Mouse (Mus musculus) hindbrain, postnatal 0 days (tissue): ENCODE measurements around the gene Limk1. TPM values are rescaled to one million over a fixed set of nuclear protein-coding genes. Genes with fewer than 3 reads are reported as not detected.

Experiments
- ATAC-seq: fragments of 200-750 bp; cut with Nextera tagmentation; 2 replicates; pipeline ENCODE4 v1.8.0; 2017; ENCODE audit warnings: mild to moderate bottlenecking, moderate TSS enrichment, moderate library complexity
- DNase-seq: peaks from one replicate; pipeline ENCODE4 v3.0.0-alpha.2; 2015; ENCODE audit warnings: low spot score
- H3K27ac ChIP-seq: fragments of 300-500 bp; sonication (generic); 2 replicates; pipeline ENCODE4 v1.5.1; 2014; ENCODE audit warnings: mild to moderate bottlenecking
- H3K27me3 ChIP-seq: fragments of 300-500 bp; sonication (generic); 2 replicates; pipeline ENCODE4 v1.6.1; 2014; ENCODE audit warnings: low read length, mixed read lengths; ENCODE audit not compliant: insufficient read depth
- H3K36me3 ChIP-seq: fragments of 300-500 bp; sonication (generic); 2 replicates; pipeline ENCODE4 v1.6.1; 2014; ENCODE audit warnings: low read length, mixed read lengths; ENCODE audit not compliant: insufficient read depth
- H3K4me1 ChIP-seq: fragments of 300-500 bp; sonication (generic); 2 replicates; pipeline ENCODE4 v1.6.1; 2014; ENCODE audit warnings: antibody characterized with exemption, low read length, mixed read lengths; ENCODE audit not compliant: insufficient read depth
- H3K4me2 ChIP-seq: fragments of 300-500 bp; sonication (generic); 2 replicates; pipeline ENCODE4 v1.6.1; 2014; ENCODE audit warnings: low read depth, mild to moderate bottlenecking, low read length, moderate library complexity, mixed read lengths
- H3K4me3 ChIP-seq: fragments of 300-500 bp; sonication (generic); 2 replicates; pipeline ENCODE4 v1.5.1; 2014; ENCODE audit warnings: low read length
- H3K9ac ChIP-seq: fragments of 300-500 bp; sonication (generic); replicated peaks from 2 replicates; pipeline ENCODE4 v1.6.1; 2014; ENCODE audit warnings: mild to moderate bottlenecking, low read length, moderate library complexity, mixed read lengths
- H3K9me3 ChIP-seq: fragments of 300-500 bp; sonication (generic); 2 replicates; pipeline ENCODE4 v1.6.1; 2016; ENCODE audit warnings: low read length, mixed read lengths
- CTCF ChIP-seq: IDR thresholded peaks from 2 replicates; pipeline ENCODE4 v1.5.1; 2016; ENCODE audit warnings: antibody characterized with exemption, control low read depth, low read depth
- WGBS: fragments of 180-500 bp; shearing (Covaris S2); extraction: QIAGEN DNeasy Blood & Tissue Kit; methylation state at CpG from one replicate; pipeline ENCODE4 v1.1.7; 2014; 5-methylcytosine and 5-hydroxymethylcytosine counted together
- polyA plus RNA-seq: library from polyadenylated mRNA; unstranded; fragments of >200 nt; fragmentation: Nextera tagmentation; extraction: Ambion mirVana; gene quantifications from 2 replicates; pipeline ENCODE4 v1.2.1, GENCODE M21; 2015
- total RNA-seq: library from RNA; depleted of rRNA; stranded (reverse); fragments of >200 nt; gene quantifications from 2 replicates; pipeline ENCODE4 v1.2.3, GENCODE M21; 2014; rRNA removed

Gene Limk1
- 89.7 and 90.6 TPM in 2 replicates for total RNA-seq
- polyA plus RNA-seq: 19.7 and 20.4 TPM in 2 replicates

GRCm38 (mm10) chr5:134688086-134688717, at the start of gene Limk1:
Gene Limk1, minus strand, starts transcription at chr5:134688598.
- Histone ChIP-seq H3K9ac (peak within 1 kb of the TSS; percentile 94), H3K36me3 (peaks cover 12% of the 10 kb centered on the region; the same call in 1 of the 2 replicates), H3K27ac (peak within 1 kb of the TSS; percentile 90), H3K9me3 (no peaks in the 10 kb centered on the region), H3K4me3 (peak within 1 kb of the TSS; percentile 90), H3K27me3 (no peaks in the 10 kb centered on the region), H3K4me2 (peak within 1 kb of the TSS; percentile 84), H3K4me1 (no peaks in the 10 kb centered on the region; the same call in 1 of the 2 replicates)
- ATAC-seq: peak; percentile 2; the same call in 1 of the 2 replicates
- no peak for TF ChIP-seq CTCF
- DNase-seq: no peak
- WGBS: under 1% methylated on average over 32 of the region's 69 CpGs

DNA sequence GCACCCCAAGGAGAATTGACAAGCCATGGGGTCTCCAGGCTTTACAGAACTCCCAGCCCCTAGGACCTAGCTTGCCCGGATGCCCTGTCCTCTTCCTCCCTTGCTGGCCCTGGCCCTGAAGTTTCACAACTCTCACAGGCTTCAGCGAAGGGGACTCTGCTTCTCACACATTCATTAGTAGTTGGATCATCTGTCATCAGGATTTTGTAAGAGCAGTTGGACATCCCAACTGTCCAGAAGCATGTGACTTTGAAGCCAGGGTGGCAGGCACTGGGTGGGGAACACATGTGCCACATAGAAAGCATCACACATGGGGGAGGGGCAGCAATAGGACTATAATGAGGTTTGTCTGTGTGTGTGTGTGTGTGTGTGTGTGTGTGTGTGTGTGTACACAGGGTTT, 46.5 kb upstream of the Limk1 start:
- no peak for ATAC-seq
- no peaks in the 10 kb centered on the region for H3K27me3 ChIP-seq

DNA sequence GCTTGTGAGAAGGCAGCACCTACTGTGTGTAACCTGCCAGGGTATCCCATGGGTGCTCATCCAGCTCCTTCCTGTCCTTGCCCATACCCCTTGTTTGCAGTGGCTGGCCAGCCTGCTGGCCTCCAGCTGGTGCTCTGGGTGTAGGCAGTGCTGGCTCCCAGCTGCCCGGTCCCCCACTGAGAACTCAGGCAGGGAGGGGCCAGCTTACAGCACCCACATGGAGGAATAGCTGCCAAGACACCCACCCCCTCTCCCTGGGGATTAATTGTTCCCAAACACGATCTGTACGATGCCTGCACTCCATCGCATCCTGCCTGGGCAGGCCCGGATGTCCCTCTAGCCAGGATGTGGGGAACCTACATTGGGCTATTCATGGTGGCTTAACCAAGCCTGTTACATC, 45.7 kb upstream of the Limk1 start:
- TF ChIP-seq CTCF: no peak
- Histone ChIP-seq H3K4me3 (no peak overlapping the region), H3K9ac (no peak overlapping the region), H3K27me3 (no peaks in the 10 kb centered on the region), H3K4me1 (no peaks in the 10 kb centered on the region), H3K4me2 (no peak overlapping the region), H3K36me3 (no peaks in the 10 kb centered on the region), H3K27ac (no peak overlapping the region), H3K9me3 (no peaks in the 10 kb centered on the region)
- DNase-seq (no peak), ATAC-seq (no peak)
- WGBS: 67% methylated on average over 5 of the region's 5 CpGs

More for the DNA sequence above, 46.5 kb upstream of the Limk1 start:
- no peak overlapping the region for H3K27ac ChIP-seq
- no peak for TF ChIP-seq CTCF
- no peaks in the 10 kb centered on the region for H3K4me1 ChIP-seq
- no peak overlapping the region for H3K4me2 ChIP-seq
- no peaks in the 10 kb centered on the region for H3K9me3 ChIP-seq
- no peak overlapping the region for H3K9ac ChIP-seq
- no peak for DNase-seq
- 74% methylated on average over 2 of the region's 2 CpGs for WGBS
- no peak overlapping the region for H3K4me3 ChIP-seq
- no peaks in the 10 kb centered on the region for H3K36me3 ChIP-seq

GRCm38 (mm10) chr5:134733241-134733640, 44.8 kb upstream of the Limk1 start:
- no peaks in the 10 kb centered on the region for H3K36me3 ChIP-seq
- H3K9me3 ChIP-seq: no peaks in the 10 kb centered on the region
- WGBS: 74% methylated on average over 4 of the region's 4 CpGs
- H3K27ac ChIP-seq: no peak overlapping the region
- no peaks in the 10 kb centered on the region for H3K27me3 ChIP-seq
- no peak for TF ChIP-seq CTCF
- no peak overlapping the region for H3K4me3 ChIP-seq
- no peak overlapping the region for H3K4me2 ChIP-seq
- H3K9ac ChIP-seq: no peak overlapping the region
- ATAC-seq: no peak
- no peak for DNase-seq
- H3K4me1 ChIP-seq: no peaks in the 10 kb centered on the region

DNA sequence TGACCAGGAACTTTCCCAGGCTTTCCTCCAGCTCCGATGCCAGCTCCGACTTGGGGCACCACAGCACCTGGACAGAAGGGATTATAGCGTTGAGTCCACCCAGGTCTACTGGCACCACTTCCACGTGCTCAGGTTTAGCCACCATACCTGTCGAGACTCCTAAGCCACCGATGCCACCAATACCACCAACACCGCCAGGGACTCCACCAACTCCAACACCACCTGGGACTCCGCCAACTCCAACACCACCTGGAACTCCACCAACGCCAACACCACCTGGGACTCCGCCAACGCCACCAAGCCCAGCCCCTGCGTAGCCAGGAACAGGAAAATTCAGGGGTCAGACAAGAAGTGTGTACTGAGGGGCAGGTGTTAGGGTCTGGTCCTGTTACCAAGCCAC, 40.7 kb upstream of the Limk1 start:
- Histone ChIP-seq H3K4me2 (no peak overlapping the region), H3K4me3 (no peak overlapping the region), H3K9ac (no peak overlapping the region), H3K27me3 (no peaks in the 10 kb centered on the region), H3K27ac (no peak overlapping the region), H3K4me1 (no peaks in the 10 kb centered on the region), H3K9me3 (no peaks in the 10 kb centered on the region), H3K36me3 (no peaks in the 10 kb centered on the region)
- 91% methylated on average over 12 of the region's 12 CpGs for WGBS
- TF ChIP-seq CTCF: no peak
- no peak for ATAC-seq
- no peak for DNase-seq

- Histone ChIP-seq H3K9ac (no peak overlapping the region), H3K36me3 (no peaks in the 10 kb centered on the region), H3K4me3 (no peak overlapping the region), H3K4me1 (no peaks in the 10 kb centered on the region), H3K4me2 (no peak overlapping the region), H3K27ac (no peak overlapping the region), H3K27me3 (no peaks in the 10 kb centered on the region), H3K9me3 (no peaks in the 10 kb centered on the region)
- 67% methylated on average over 3 of the region's 3 CpGs for WGBS
- DNase-seq (no peak), ATAC-seq (no peak)
- TF ChIP-seq CTCF: no peak
Measured at GRCm38 (mm10) chr5:134728535-134728934, 40.1 kb upstream of the Limk1 start.

GRCm38 (mm10) chr5:134727001-134727639, 38.7 kb upstream of the Limk1 start:
- H3K9ac ChIP-seq: no peak overlapping the region
- H3K36me3 ChIP-seq: no peaks in the 10 kb centered on the region
- H3K27me3 ChIP-seq: no peaks in the 10 kb centered on the region
- no peak overlapping the region for H3K4me2 ChIP-seq
- no peak overlapping the region for H3K4me3 ChIP-seq
- H3K9me3 ChIP-seq: no peaks in the 10 kb centered on the region
- TF ChIP-seq CTCF: no peak
- ATAC-seq: no peak
- WGBS: 83% methylated on average over 8 of the region's 8 CpGs
- no peak overlapping the region for H3K27ac ChIP-seq
- H3K4me1 ChIP-seq: no peaks in the 10 kb centered on the region
- DNase-seq: no peak
